Mouse (Mus musculus) embryonic facial prominence, embryonic 11.5 days (tissue): ENCODE results near the gene Lipc. TPM values are rescaled to one million over a fixed set of nuclear protein-coding genes. Genes with fewer than 3 reads are reported as not detected.

Experiments used
- ATAC-seq: fragments of 200-750 bp; cut with Nextera tagmentation; replicated peaks from 2 replicates; pipeline ENCODE4 v1.8.0; 2017; ENCODE audit warnings: low read depth; ENCODE audit not compliant: insufficient number of reproducible peaks, low FRiP score, low TSS enrichment
- DNase-seq: peaks from one replicate; pipeline ENCODE4 v3.0.0-alpha.2; 2015; ENCODE audit warnings: low spot score
- H3K27ac ChIP-seq: fragments of 300-500 bp; sonication (generic); replicated peaks from 2 replicates; pipeline ENCODE4 v1.5.1; 2014; ENCODE audit warnings: mild to moderate bottlenecking, low read depth, low read length, control low read depth
- H3K27me3 ChIP-seq: fragments of 300-500 bp; sonication (generic); 2 replicates; pipeline ENCODE4 v1.6.1; 2014; ENCODE audit warnings: mild to moderate bottlenecking, low read length, moderate library complexity, mixed read lengths; ENCODE audit not compliant: control insufficient read depth, insufficient read depth
- H3K36me3 ChIP-seq: fragments of 300-500 bp; sonication (generic); replicated peaks from 2 replicates; pipeline ENCODE4 v1.6.1; 2014; ENCODE audit warnings: low read depth, mild to moderate bottlenecking, low read length, moderate library complexity, mixed read lengths; ENCODE audit not compliant: control insufficient read depth, insufficient read depth
- H3K4me1 ChIP-seq: fragments of 300-500 bp; sonication (generic); 2 replicates; pipeline ENCODE4 v1.6.1; 2014; ENCODE audit warnings: low read length, mixed read lengths; ENCODE audit not compliant: control insufficient read depth, insufficient read depth
- H3K4me2 ChIP-seq: fragments of 300-500 bp; sonication (generic); 2 replicates; pipeline ENCODE4 v1.6.1; 2014; ENCODE audit warnings: low read depth, mild to moderate bottlenecking, control low read depth, low read length, moderate library complexity
- H3K4me3 ChIP-seq: fragments of 300-500 bp; sonication (generic); 2 replicates; pipeline ENCODE4 v1.5.1; 2014; ENCODE audit warnings: low read depth, low read length, control low read depth
- H3K9ac ChIP-seq: fragments of 300-500 bp; sonication (generic); replicated peaks from 2 replicates; pipeline ENCODE4 v1.6.1; 2014; ENCODE audit warnings: mild to moderate bottlenecking, control low read depth, low read length
- H3K9me3 ChIP-seq: fragments of 300-500 bp; sonication (generic); replicated peaks from 2 replicates; pipeline ENCODE4 v1.6.1; 2016; ENCODE audit warnings: mild to moderate bottlenecking, low read length, inconsistent platforms, mixed read lengths; ENCODE audit not compliant: control insufficient read depth
- WGBS: fragments of 180-500 bp; shearing (Covaris S2); extraction: QIAGEN DNeasy Blood & Tissue Kit; methylation state at CpG from one replicate; pipeline ENCODE4 v1.1.7; 2014; 5-methylcytosine and 5-hydroxymethylcytosine counted together
- polyA plus RNA-seq: library from polyadenylated mRNA; unstranded; fragments of >200 nt; fragmentation: Nextera tagmentation; extraction: Ambion mirVana; gene quantifications from 2 replicates; pipeline ENCODE4 v1.2.1, GENCODE M21; 2014

Lipc gene
- 0.46 TPM in 1 of 2 replicates, not detected in the other for polyA plus RNA-seq

GRCm38 (mm10) chr9:70952126-70952525 lies at the start of gene Lipc:
Gene Lipc, minus strand, starts transcription at chr9:70952226.
- no peak within 1 kb of the TSS for H3K27ac ChIP-seq
- no peak within 1 kb of the TSS for H3K4me2 ChIP-seq
- no peak within 1 kb of the TSS for H3K9ac ChIP-seq
- H3K4me3 ChIP-seq = no peak within 1 kb of the TSS
- H3K36me3 ChIP-seq = no peaks in the 10 kb centered on the region
- H3K27me3 ChIP-seq = no peaks in the 10 kb centered on the region
- DNase-seq (no peak), ATAC-seq (no peak)
- no peaks in the 10 kb centered on the region for H3K4me1 ChIP-seq
- H3K9me3 ChIP-seq = no peaks in the 10 kb centered on the region
- 88% methylated on average over 4 of the region's 4 CpGs for WGBS

DNA sequence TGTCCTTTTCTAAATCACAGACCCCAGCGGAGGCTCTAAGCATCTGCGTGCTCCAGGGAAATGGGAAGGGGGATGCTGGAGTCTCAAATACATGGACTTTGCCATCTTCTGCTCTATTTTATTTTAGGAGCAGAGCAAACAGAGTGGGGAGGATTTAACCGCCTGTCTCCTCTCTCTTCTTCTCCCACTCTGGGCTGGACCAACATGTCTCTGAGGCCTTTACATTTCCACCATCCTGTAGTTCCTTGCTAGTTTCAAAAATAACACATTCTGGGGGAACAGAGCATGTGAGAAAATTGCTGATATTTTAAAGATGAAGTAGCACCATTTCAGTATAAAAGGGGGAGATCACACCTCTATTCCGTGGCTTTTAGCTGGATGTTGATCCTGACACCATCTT lies 47.1 kb upstream of the Lipc start:
- H3K4me1 ChIP-seq = no peaks in the 10 kb centered on the region
- no peaks in the 10 kb centered on the region for H3K27me3 ChIP-seq
- H3K27ac ChIP-seq = no peak overlapping the region
- WGBS = 87% methylated on average over 4 of the region's 4 CpGs
- H3K9ac ChIP-seq = no peak overlapping the region
- H3K36me3 ChIP-seq = no peaks in the 10 kb centered on the region
- H3K4me3 ChIP-seq = no peak overlapping the region
- ATAC-seq (no peak), DNase-seq (no peak)
- H3K9me3 ChIP-seq = no peaks in the 10 kb centered on the region
- H3K4me2 ChIP-seq = no peak overlapping the region

DNA sequence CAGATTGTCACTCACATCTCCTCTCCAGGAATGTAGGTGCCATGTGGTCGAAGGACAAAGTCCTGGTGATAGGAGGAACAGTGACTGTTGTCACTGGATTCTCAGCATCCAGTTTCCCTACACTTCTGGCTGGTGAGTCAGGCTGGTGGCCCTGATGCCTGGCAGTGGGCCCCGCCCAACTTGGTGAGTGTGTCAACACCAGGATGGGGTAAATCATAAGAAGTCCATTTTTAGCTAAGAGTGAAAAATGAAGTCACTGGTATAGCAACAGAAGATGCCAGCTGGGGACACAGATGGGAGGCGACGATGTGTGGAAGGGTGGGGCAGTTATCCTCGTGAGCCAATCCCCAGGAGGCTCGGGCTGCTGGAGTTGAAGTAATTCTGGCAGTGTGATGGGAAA lies 46.7 kb upstream of the Lipc start:
- no peaks in the 10 kb centered on the region for H3K27me3 ChIP-seq
- no peak for DNase-seq
- H3K4me1 ChIP-seq = no peaks in the 10 kb centered on the region
- H3K9me3 ChIP-seq = no peaks in the 10 kb centered on the region
- H3K4me2 ChIP-seq = no peak overlapping the region
- H3K4me3 ChIP-seq = no peak overlapping the region
- WGBS = 71% methylated on average over 6 of the region's 6 CpGs
- no peak for ATAC-seq
- no peak overlapping the region for H3K9ac ChIP-seq
- no peak overlapping the region for H3K27ac ChIP-seq
- H3K36me3 ChIP-seq = no peaks in the 10 kb centered on the region

DNA sequence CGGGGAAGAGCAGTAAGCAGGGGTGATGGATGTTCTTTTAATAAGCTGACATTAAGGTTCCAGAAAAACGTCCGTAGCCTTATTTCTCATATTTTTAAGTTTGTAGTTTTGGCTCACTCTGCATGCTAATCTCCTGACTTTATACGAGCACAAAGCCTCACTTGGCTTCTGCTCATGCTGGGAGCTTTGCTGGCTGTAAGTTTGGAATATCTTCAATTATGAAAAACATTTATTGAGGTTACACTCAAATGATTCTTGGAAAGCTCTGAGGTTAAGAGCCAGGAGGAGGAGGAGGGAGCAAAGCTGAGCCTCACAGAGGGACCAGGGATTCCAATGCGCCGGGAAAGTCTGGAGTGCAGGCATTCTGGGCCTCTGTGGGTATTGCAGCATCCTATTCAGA lies 41.3 kb upstream of the Lipc start:
- Histone ChIP-seq H3K27me3 (no peaks in the 10 kb centered on the region), H3K9me3 (no peaks in the 10 kb centered on the region), H3K4me1 (no peaks in the 10 kb centered on the region), H3K9ac (no peak overlapping the region), H3K36me3 (no peaks in the 10 kb centered on the region), H3K27ac (no peak overlapping the region), H3K4me2 (no peak overlapping the region), H3K4me3 (no peak overlapping the region)
- ATAC-seq = no peak
- no peak for DNase-seq
- WGBS = 77% methylated on average over 6 of the region's 6 CpGs

GRCm38 (mm10) chr9:70991401-70991800 lies 39.4 kb upstream of the Lipc start:
- Histone ChIP-seq H3K4me2 (no peak overlapping the region), H3K27ac (no peak overlapping the region), H3K4me3 (no peak overlapping the region), H3K9me3 (no peaks in the 10 kb centered on the region), H3K36me3 (no peaks in the 10 kb centered on the region), H3K27me3 (no peaks in the 10 kb centered on the region), H3K9ac (no peak overlapping the region), H3K4me1 (no peaks in the 10 kb centered on the region)
- 87% methylated on average over 5 of the region's 5 CpGs for WGBS
- DNase-seq (no peak), ATAC-seq (no peak)

DNA sequence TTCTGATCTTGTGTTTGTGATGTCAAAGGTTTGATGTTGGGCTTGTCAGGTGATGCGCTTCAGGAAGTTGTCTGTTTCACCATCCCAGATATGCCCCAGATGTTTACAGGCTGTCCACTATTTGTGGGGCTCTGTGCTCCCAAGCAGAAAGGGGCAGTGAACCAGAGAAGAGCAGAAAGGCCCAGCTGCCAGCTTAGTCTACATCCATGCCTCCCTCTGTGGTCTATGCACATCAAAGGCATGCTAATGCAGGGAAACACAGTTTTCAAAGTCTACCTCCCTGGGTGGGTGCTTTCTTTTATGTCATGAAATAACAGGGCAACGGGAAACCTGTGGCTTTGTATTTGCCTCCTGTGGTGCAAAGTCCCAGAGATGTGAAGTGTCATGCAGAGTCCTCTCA lies 35.2 kb upstream of the Lipc start:
- H3K27ac ChIP-seq = no peak overlapping the region
- DNase-seq = peak; percentile 2
- H3K27me3 ChIP-seq = no peaks in the 10 kb centered on the region
- H3K36me3 ChIP-seq = no peaks in the 10 kb centered on the region
- H3K4me2 ChIP-seq = no peak overlapping the region
- H3K4me3 ChIP-seq = no peak overlapping the region
- H3K9ac ChIP-seq = no peak overlapping the region
- H3K4me1 ChIP-seq = no peaks in the 10 kb centered on the region
- 40% methylated on average over 2 of the region's 2 CpGs for WGBS
- ATAC-seq = no peak
- H3K9me3 ChIP-seq = no peaks in the 10 kb centered on the region

GRCm38 (mm10) chr9:70982991-70983480 lies 31.0 kb upstream of the Lipc start:
- H3K4me2 ChIP-seq = no peak overlapping the region
- no peak overlapping the region for H3K4me3 ChIP-seq
- no peaks in the 10 kb centered on the region for H3K9me3 ChIP-seq
- H3K27me3 ChIP-seq = no peaks in the 10 kb centered on the region
- H3K36me3 ChIP-seq = no peaks in the 10 kb centered on the region
- H3K27ac ChIP-seq = no peak overlapping the region
- ATAC-seq (no peak), DNase-seq (no peak)
- H3K4me1 ChIP-seq = no peaks in the 10 kb centered on the region
- whole genome bisulfite sequencing = 92% methylated on average over 3 of the region's 3 CpGs
- H3K9ac ChIP-seq = no peak overlapping the region

GRCm38 (mm10) chr9:70981721-70982120 lies 29.7 kb upstream of the Lipc start:
- Histone ChIP-seq H3K9me3 (no peaks in the 10 kb centered on the region), H3K27ac (no peak overlapping the region), H3K27me3 (no peaks in the 10 kb centered on the region), H3K4me3 (no peak overlapping the region), H3K4me1 (no peaks in the 10 kb centered on the region), H3K9ac (no peak overlapping the region), H3K36me3 (no peaks in the 10 kb centered on the region), H3K4me2 (no peak overlapping the region)
- DNase-seq = no peak
- ATAC-seq = no peak
- 88% methylated on average over 1 of the region's 1 CpGs for WGBS
